19 mouse cellular contexts compared by ENCODE assay signal in the genomic region with DNA sequence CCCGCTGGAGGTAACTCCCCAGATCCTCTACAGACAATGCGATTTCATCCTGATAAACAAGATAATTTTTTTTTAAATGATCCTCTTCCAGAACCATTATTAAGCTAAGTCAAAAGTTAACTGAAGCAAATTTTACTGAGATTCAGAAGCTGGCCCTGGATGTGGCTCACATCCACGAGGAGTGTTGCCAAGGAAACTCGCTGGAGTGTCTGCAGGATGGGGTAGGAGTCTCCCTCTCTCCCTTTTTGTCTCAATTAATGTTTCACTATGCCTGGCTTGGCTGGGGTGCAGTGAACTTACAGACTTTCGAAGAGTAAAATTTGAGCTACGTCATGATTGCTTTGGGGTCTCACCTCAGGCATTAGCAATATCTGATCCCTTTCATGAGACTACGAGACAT. TPM values are rescaled to one million over a fixed set of nuclear protein-coding genes. Genes with fewer than 3 reads are reported as not detected.
DNase-seq lines count a peak whose midpoint lies in the region; ATAC-seq and TF ChIP-seq lines count a peak whose summit lies in the region.
"Had no signal": no experiment of that assay in that cellular context is flagged by ENCODE, and none has a peak within 500 bp of the region (broad histone marks: within the 10 kb centered on the region; RNA-seq: fewer than 3 reads in every experiment).

No protein-coding gene starts in this region.

- DNase-seq in frontal cortex, postnatal 25 days (ENCODE audit: low spot score in 2 of 2): no peak
- DNase-seq in left cerebral cortex, adult 2 months (ENCODE audit: extremely low spot score in 1 of 2, low spot score in 2 of 2): peak; percentile 11 to 14
- no peak for DNase-seq in left cerebral cortex, adult 11 months (ENCODE audit: low spot score)
- DNase-seq in right cerebral cortex, postnatal 14 days: peak; percentile 24
- DNase-seq in right cerebral cortex, postnatal 4 days: no peak
- DNase-seq: adrenal gland, postnatal 10 days; cerebellum, adult 11-12 months; cerebellum, adult 9-11 months; forebrain, postnatal 0 days; gastrocnemius, postnatal 36 days; heart, adult 11 months; heart, postnatal 36 days had no signal

- TF ChIP-seq CTCF in left cerebral cortex, adult 2 months (IDR thresholded peaks at IDR 0.05): no peak

- H3K27ac ChIP-seq in left cerebral cortex, adult 2 months: no peak overlapping the region
- H3K27ac ChIP-seq: embryonic facial prominence, embryonic 10.5 days; forebrain, embryonic 13.5 days; heart, embryonic 13.5 days had no signal

- ATAC-seq in frontal cortex, adult (ENCODE audit: low TSS enrichment): peak; percentile 85
- ATAC-seq in megakaryocyte-erythroid progenitor cell, adult 5-6 weeks (replicated peaks; ENCODE audit: low FRiP score, low TSS enrichment, poor library complexity, severe bottlenecking): no peak
- ATAC-seq: forebrain, embryonic 13.5 days; forebrain, postnatal 0 days had no signal

- intact Hi-C loops in left cerebral cortex, adult 2 months (cut with DNase I): loop anchor here (5.0 kb wide), 2 partner anchors 47 to 153 kb away; no protein-coding TSS in a partner anchor

- no peak overlapping the region for H3K4me3 ChIP-seq in left cerebral cortex, adult 2 months
- H3K4me3 ChIP-seq: embryonic facial prominence, embryonic 10.5 days; forebrain, embryonic 13.5 days; heart, embryonic 13.5 days had no signal

RNA-seq across cellular contexts. Expression of a gene that starts 9.0 kb away (rescaled TPM):
- under 1 TPM in 1 of 2 experiments, not detected in 1; 0.75 TPM for total RNA-seq in left cerebral cortex, adult 2 months (2021)
- total RNA-seq in megakaryocyte-erythroid progenitor cell, adult 5-6 weeks (2014; fragmentation: Nextera tagmentation): 1.4 TPM in 1 of 2 replicates, not detected in the other
- 0.42 TPM in 1 of 2 replicates, not detected in the other for total RNA-seq in megakaryocyte-erythroid progenitor cell, adult 5-6 weeks (2017)
- total RNA-seq: forebrain, postnatal 0 days; gastrocnemius, adult 8-10 months; gastrocnemius, postnatal 36 days; heart, postnatal 36 days had no signal

RNA-seq across cellular contexts. Expression of a gene that starts 19.2 kb away (rescaled TPM):
- total RNA-seq in left cerebral cortex, adult 2 months (2021): not detected
- not detected in 2 replicates for total RNA-seq in megakaryocyte-erythroid progenitor cell, adult 5-6 weeks (2014; fragmentation: Nextera tagmentation)
- total RNA-seq in megakaryocyte-erythroid progenitor cell, adult 5-6 weeks (2017): not detected in 2 replicates
- total RNA-seq: forebrain, postnatal 0 days; gastrocnemius, postnatal 36 days; heart, postnatal 36 days; MEL had no signal

RNA-seq across cellular contexts. Expression of a gene that starts 38.8 kb away (rescaled TPM):
- total RNA-seq in left cerebral cortex, adult 2 months (2021): not detected
- not detected in 2 replicates for total RNA-seq in megakaryocyte-erythroid progenitor cell, adult 5-6 weeks (2014; fragmentation: Nextera tagmentation)
- total RNA-seq in megakaryocyte-erythroid progenitor cell, adult 5-6 weeks (2017): not detected in 2 replicates
- total RNA-seq: forebrain, postnatal 0 days; heart, postnatal 36 days; MEL had no signal

Comparison
In these comparisons a context has a peak if more than half of its experiments do, and no peak if none do; other contexts are left out.
1. DNase-seq: peak in left cerebral cortex, adult 2 months (2 of 2) and right cerebral cortex, postnatal 14 days (single experiment); none in frontal cortex, postnatal 25 days (0 of 2), left cerebral cortex, adult 11 months (single experiment) and right cerebral cortex, postnatal 4 days (single experiment).